Mouse (Mus musculus) midbrain, embryonic 11.5 days (tissue): ENCODE data around the gene Lrfn3. TPM values are rescaled to one million over a fixed set of nuclear protein-coding genes. Genes with fewer than 3 reads are reported as not detected.

Experiments
- ATAC-seq: fragments of 200-750 bp; cut with Nextera tagmentation; 2 replicates; pipeline ENCODE4 v1.8.0; 2017; ENCODE audit warnings: moderate TSS enrichment, moderate library complexity; ENCODE audit not compliant: low FRiP score
- DNase-seq: peaks from one replicate; pipeline ENCODE4 v3.0.0; 2015; ENCODE audit warnings: low spot score; ENCODE audit errors: missing footprints
- H3K27ac ChIP-seq: fragments of 300-500 bp; sonication (generic); 2 replicates; pipeline ENCODE4 v1.5.1; 2014; ENCODE audit warnings: low read depth, low read length
- H3K27me3 ChIP-seq: fragments of 300-500 bp; sonication (generic); 2 replicates; pipeline ENCODE4 v1.6.1; 2014; ENCODE audit warnings: mild to moderate bottlenecking, low read length, moderate library complexity, mixed read lengths; ENCODE audit not compliant: control insufficient read depth, insufficient read depth
- H3K36me3 ChIP-seq: fragments of 300-500 bp; sonication (generic); 2 replicates; pipeline ENCODE4 v1.6.1; 2014; ENCODE audit warnings: mild to moderate bottlenecking, low read length, moderate library complexity, mixed read lengths; ENCODE audit not compliant: control insufficient read depth, insufficient read depth
- H3K4me1 ChIP-seq: fragments of 300-500 bp; sonication (generic); 2 replicates; pipeline ENCODE4 v1.6.1; 2014; ENCODE audit warnings: low read length; ENCODE audit not compliant: control insufficient read depth, insufficient read depth
- H3K4me2 ChIP-seq: fragments of 300-500 bp; sonication (generic); 2 replicates; pipeline ENCODE4 v1.6.1; 2014; ENCODE audit warnings: mild to moderate bottlenecking, moderate library complexity
- H3K4me3 ChIP-seq: fragments of 300-500 bp; sonication (generic); 2 replicates; pipeline ENCODE4 v1.5.1; 2014; ENCODE audit warnings: low read depth, low read length
- H3K9ac ChIP-seq: fragments of 300-500 bp; sonication (generic); 2 replicates; pipeline ENCODE4 v1.6.1; 2014; ENCODE audit warnings: low read length
- H3K9me3 ChIP-seq: fragments of 300-500 bp; sonication (generic); 2 replicates; pipeline ENCODE4 v1.6.1; 2016; ENCODE audit warnings: low read length; ENCODE audit not compliant: control insufficient read depth
- WGBS: fragments of 180-500 bp; shearing (Covaris S2); extraction: QIAGEN DNeasy Blood & Tissue Kit; methylation state at CpG from one replicate; pipeline ENCODE4 v1.1.7; 2014; 5-methylcytosine and 5-hydroxymethylcytosine counted together
- polyA plus RNA-seq: library from polyadenylated mRNA; unstranded; fragments of >200 nt; fragmentation: Nextera tagmentation; extraction: Ambion mirVana; gene quantifications from 2 replicates; pipeline ENCODE4 v1.2.1, GENCODE M21; 2014

The Lrfn3 gene
- polyA plus RNA-seq, 1 experiment from 2014 or later = 5.9 TPM

DNA sequence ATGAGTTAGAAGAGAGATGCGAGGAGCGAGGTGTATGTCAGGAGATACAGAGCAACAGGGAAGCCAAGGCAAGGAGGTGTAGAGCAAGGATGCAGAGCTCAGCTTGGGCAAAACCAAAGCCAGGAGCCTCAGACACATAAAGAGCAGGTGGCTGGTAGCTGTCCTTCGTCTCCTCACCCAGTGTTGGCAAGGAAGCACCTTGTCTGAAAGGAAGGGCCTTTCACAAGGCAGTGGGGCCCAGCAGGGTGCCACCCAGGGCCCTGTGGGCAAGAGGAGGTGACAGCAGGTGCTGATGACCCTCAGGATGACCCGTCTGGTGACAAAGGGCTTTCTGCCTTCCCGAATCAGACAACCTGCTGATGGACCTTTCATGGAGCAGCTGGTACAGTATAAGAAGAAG is 28.0 kb downstream of the Lrfn3 start:
- no peak overlapping the region for H3K4me2 ChIP-seq
- H3K4me1 ChIP-seq = no peaks in the 10 kb centered on the region
- peak; percentile 74 for DNase-seq
- H3K36me3 ChIP-seq = no peaks in the 10 kb centered on the region
- ATAC-seq = no peak
- H3K9me3 ChIP-seq = no peaks in the 10 kb centered on the region
- WGBS = 62% methylated on average over 5 of the region's 5 CpGs
- H3K9ac ChIP-seq = no peak overlapping the region
- no peak overlapping the region for H3K27ac ChIP-seq
- no peak overlapping the region for H3K4me3 ChIP-seq
- peaks cover 7% of the 10 kb centered on the region for H3K27me3 ChIP-seq

DNA sequence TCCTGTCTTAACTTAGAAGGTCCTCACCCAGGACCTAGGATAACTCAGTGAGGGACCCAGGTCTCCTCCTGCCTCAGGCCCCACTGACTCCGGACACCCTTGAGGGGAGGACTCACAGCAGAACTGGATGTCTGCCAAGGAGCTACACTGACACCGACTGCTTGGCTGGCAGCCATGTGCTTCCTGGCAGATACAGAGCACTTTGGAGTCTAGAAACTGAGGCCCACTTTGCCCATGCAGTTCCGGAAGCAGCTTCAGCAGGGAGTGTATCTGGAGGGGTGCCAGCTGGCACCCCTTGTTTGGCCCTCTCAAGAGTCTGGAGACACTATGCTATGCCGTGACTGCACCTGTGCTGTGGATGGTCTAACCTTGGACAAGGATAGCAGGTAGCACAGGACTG is 29.1 kb downstream of the Lrfn3 start:
- H3K4me1 ChIP-seq = no peaks in the 10 kb centered on the region
- no peak overlapping the region for H3K27ac ChIP-seq
- H3K4me2 ChIP-seq = no peak overlapping the region
- H3K36me3 ChIP-seq = no peaks in the 10 kb centered on the region
- ATAC-seq (no peak), DNase-seq (no peak)
- 83% methylated on average over 4 of the region's 4 CpGs for WGBS
- no peak overlapping the region for H3K9ac ChIP-seq
- no peaks in the 10 kb centered on the region for H3K9me3 ChIP-seq
- peaks cover 7% of the 10 kb centered on the region for H3K27me3 ChIP-seq
- no peak overlapping the region for H3K4me3 ChIP-seq

DNA sequence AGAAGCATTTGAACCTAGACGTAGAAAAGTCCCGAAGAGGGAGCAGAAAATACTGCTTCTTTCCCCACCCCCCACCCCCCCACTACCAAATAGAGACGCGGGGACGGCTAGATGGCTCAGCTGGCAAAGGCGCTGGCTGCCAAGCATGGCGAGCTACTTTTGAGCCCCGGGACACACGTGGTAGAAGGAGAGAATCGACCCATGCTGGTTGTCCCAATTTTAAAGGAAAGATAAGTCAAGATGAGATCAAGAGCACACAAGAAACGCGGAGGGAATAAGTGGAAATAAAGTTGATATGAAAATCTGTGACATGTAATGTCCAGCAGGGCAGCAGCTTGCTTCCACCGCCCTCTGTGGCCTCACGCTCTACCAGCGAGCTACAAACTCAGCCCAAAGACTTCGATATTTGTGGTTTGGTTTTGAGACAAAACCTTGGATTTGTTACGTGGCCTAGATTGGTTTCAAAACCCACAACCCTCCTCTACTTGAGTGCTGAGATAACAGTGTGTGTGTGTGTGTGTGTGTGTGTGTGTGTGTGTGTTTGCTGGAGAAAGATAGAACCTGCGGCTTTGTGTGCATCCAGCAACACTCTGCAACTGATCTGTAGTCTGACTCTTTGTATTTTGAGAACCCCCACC is 29.8 kb downstream of the Lrfn3 start:
- no peaks in the 10 kb centered on the region for H3K36me3 ChIP-seq
- no peaks in the 10 kb centered on the region for H3K9me3 ChIP-seq
- ATAC-seq (no peak), DNase-seq (peak; percentile 60)
- no peak overlapping the region for H3K27ac ChIP-seq
- WGBS = 68% methylated on average over 18 of the region's 18 CpGs
- H3K4me3 ChIP-seq = no peak overlapping the region
- no peak overlapping the region for H3K9ac ChIP-seq
- no peak overlapping the region for H3K4me2 ChIP-seq
- H3K27me3 ChIP-seq = peaks cover 7% of the 10 kb centered on the region
- no peaks in the 10 kb centered on the region for H3K4me1 ChIP-seq

DNA sequence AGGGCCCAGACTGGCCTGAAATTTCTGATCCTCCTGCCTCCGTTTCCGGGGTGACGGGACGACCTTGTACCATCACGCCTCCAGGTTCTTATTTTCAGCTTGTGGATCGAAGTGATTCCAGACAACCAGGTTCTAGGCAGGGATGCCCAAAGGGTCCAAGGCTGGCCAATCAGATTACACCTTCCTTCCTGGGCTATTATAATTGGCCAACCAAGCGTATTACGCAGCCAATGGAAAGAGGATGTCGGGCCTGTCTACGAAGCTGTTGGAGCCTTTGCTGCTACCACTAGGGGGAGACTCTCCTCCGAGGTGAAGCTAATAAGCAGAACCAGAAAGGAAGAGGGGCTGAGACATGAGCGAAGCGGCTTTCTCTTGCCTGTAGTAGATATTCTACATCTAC is 30.7 kb downstream of the Lrfn3 start:
- peak overlapping the region; percentile 10 for H3K4me3 ChIP-seq
- H3K4me1 ChIP-seq = no peaks in the 10 kb centered on the region
- peaks cover 7% of the 10 kb centered on the region for H3K27me3 ChIP-seq
- DNase-seq = peak; percentile 97
- no peak overlapping the region for H3K9ac ChIP-seq
- H3K9me3 ChIP-seq = no peaks in the 10 kb centered on the region
- peak overlapping the region; percentile 34 for H3K4me2 ChIP-seq
- 5% methylated on average over 13 of the region's 13 CpGs for WGBS
- no peaks in the 10 kb centered on the region for H3K36me3 ChIP-seq
- ATAC-seq = peak; percentile 97
- no peak overlapping the region for H3K27ac ChIP-seq

DNA sequence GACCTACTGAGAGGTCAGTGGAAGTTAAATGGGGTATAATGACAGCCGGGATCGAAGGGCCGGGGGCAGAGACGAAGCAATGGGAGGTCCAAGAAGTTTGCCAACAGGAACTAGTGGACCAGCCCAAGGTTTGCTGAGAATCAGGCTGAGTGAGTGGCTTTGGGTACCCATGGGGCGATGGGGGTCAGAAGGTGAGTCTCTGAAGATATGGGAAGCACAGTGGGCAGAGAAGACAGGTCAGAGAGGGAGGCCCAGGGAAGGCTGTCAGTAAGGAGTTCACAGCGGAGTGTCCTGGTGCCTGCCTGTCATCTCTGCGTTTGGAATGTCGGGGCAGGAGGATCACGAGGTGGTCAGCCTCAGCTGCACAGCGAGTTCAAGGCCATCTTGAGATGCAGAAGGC is 34.2 kb downstream of the Lrfn3 start:
- WGBS = 56% methylated on average over 10 of the region's 10 CpGs
- no peak overlapping the region for H3K4me3 ChIP-seq
- H3K4me2 ChIP-seq = no peak overlapping the region
- peak; percentile 49 for DNase-seq
- ATAC-seq = no peak
- no peaks in the 10 kb centered on the region for H3K36me3 ChIP-seq
- H3K27ac ChIP-seq = no peak overlapping the region
- H3K9ac ChIP-seq = no peak overlapping the region
- no peaks in the 10 kb centered on the region for H3K9me3 ChIP-seq
- H3K27me3 ChIP-seq = peaks cover under 1% of the 10 kb centered on the region
- no peaks in the 10 kb centered on the region for H3K4me1 ChIP-seq

DNA sequence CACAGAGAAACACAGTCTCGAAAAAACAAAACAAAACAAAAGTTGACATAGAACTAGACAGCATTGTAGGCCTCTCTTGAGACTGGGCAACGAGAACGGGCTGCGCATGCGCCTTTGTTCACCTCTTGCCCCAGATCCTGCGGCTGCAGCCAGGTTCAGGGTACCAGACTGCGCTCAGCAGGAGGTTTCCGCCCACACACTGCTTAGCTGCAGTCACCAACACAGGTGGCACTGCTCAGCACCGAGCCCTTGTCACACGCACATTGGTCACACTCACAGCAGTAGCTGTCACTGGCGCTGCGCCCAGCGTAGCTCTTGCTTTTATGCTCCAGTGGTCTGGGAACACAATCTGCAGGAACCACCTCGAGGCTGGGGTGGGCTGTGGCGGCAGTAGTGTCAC is 35.4 kb downstream of the Lrfn3 start:
- H3K4me3 ChIP-seq = no peak overlapping the region
- H3K36me3 ChIP-seq = no peaks in the 10 kb centered on the region
- 64% methylated on average over 15 of the region's 15 CpGs for WGBS
- DNase-seq = peak; percentile 4
- ATAC-seq = no peak
- no peak overlapping the region for H3K9ac ChIP-seq
- H3K4me1 ChIP-seq = peaks cover 5% of the 10 kb centered on the region; the same call in 1 of the 2 replicates
- H3K9me3 ChIP-seq = no peaks in the 10 kb centered on the region
- no peak overlapping the region for H3K27ac ChIP-seq
- no peaks in the 10 kb centered on the region for H3K27me3 ChIP-seq
- H3K4me2 ChIP-seq = no peak overlapping the region

DNA sequence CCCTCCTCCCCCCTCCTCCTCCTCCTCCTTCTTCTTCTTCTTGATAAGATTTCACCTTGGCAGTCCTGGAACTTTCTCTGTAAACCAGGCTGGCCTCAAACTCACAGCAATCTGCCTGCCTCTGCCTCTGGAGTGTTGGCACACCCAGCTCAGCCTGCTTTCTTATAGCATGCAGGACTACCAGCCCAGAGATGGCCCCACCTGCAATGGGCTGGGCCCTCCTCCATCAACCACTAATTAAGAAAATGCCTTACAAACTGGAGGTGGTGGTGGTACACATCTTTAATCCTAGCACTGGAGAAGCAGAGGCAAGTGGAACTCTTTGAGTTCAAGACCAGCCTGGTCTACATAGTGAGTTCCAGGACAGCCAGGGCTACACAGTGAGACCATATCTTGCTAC is 36.1 kb downstream of the Lrfn3 start:
- H3K9ac ChIP-seq = no peak overlapping the region
- no peak overlapping the region for H3K27ac ChIP-seq
- DNase-seq = peak; percentile 45
- no peak overlapping the region for H3K4me3 ChIP-seq
- ATAC-seq = no peak
- peaks cover 6% of the 10 kb centered on the region for H3K4me1 ChIP-seq
- no peaks in the 10 kb centered on the region for H3K27me3 ChIP-seq
- no peaks in the 10 kb centered on the region for H3K9me3 ChIP-seq
- no peaks in the 10 kb centered on the region for H3K36me3 ChIP-seq
- H3K4me2 ChIP-seq = no peak overlapping the region

DNA sequence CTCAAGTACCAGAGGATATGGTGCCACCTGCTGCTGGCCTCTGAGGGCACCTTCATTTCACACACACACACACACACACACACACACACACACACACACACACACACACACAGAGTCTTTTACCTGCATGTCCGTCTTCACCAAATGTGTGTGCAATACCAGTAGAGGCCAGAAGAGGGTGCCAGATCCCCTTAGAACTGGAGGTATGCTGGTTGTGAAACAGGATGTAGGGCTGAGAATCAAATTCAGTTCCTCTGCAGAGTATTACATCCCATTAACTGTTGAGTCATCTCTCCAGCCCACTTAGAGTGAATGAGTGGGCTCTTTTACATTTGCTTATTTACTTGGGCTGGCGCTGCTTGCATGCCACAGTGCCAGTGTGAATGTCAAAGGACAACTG is 37.2 kb downstream of the Lrfn3 start:
- H3K4me1 ChIP-seq = peaks cover 14% of the 10 kb centered on the region
- ATAC-seq (no peak), DNase-seq (peak; percentile 89)
- 39% methylated on average over 2 of the region's 2 CpGs for WGBS
- no peaks in the 10 kb centered on the region for H3K9me3 ChIP-seq
- no peak overlapping the region for H3K4me2 ChIP-seq
- H3K36me3 ChIP-seq = no peaks in the 10 kb centered on the region
- no peak overlapping the region for H3K4me3 ChIP-seq
- H3K27ac ChIP-seq = no peak overlapping the region
- H3K27me3 ChIP-seq = no peaks in the 10 kb centered on the region
- H3K9ac ChIP-seq = no peak overlapping the region

DNA sequence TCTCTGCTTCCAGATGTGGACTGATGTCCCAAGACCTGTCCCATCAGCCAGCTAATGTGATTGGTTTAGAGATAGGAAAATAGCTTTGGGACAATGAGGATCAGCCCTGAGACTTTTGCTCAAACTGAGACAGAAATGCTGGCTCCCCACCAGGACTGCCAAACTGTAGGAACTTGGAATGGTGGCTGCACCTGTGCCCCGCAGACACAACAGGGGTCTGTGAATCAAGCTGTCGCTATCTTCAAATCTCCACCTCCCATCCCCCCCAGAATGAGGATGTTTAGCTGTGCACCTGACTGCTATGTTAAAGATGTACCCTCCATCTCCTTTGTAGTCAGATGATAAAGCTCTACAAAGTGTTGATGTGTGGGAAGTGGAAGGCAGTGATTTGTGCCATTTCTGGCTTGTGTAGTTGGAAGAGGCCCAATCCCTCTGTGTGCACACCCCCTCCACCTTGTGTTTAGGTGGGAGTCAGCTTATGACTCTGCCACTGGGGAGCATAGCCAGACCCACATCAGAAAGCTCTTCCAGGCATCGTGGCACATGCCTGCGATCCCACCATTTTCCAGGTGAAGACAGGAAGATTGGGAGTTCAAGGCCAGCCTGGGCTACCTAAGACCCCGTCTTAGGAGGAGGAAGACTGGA is 38.1 kb downstream of the Lrfn3 start:
- no peak overlapping the region for H3K9ac ChIP-seq
- no peak for ATAC-seq
- no peak overlapping the region for H3K4me2 ChIP-seq

More for the DNA sequence above, 38.1 kb downstream of the Lrfn3 start:
- Histone ChIP-seq H3K36me3 (no peaks in the 10 kb centered on the region), H3K4me1 (peaks cover 14% of the 10 kb centered on the region), H3K4me3 (no peak overlapping the region), H3K9me3 (no peaks in the 10 kb centered on the region), H3K27me3 (no peaks in the 10 kb centered on the region), H3K27ac (no peak overlapping the region)
- peak; percentile 72 for DNase-seq
- WGBS = 85% methylated on average over 5 of the region's 5 CpGs
